Mouse (Mus musculus): Measurements from ENCODE around the gene Mptx1.
"Not testable (repeated sequence)": the region's sequence is repeated elsewhere in the genome, so short reads cannot be mapped to it uniquely, and the experiment has no call there.

Gene Mptx1

DNA sequence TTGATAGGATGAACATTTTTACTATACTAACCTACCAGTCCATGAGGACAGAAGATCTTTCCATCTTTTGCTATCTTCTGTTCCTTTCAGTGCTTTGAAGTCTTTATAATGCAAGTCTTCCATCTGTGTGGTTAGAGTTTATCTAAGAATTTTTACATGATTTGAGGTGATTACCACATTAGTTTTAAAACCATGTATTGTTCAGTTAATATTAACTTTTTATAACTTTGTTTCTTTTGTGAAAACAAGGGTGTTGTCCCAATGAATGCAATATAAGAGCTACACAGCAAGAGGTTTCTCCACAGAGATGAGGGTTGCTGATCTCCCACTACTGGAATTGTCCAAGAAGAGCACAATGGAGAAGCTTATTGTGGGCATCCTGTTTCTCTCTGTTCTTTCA is at the start of gene Mptx1:
Gene Mptx1, plus strand, starts transcription at position 301 of the 400 bp plus-strand sequence.
- no peak for DNase-seq (ENCODE audit: low spot score in 2 of 2)

DNA sequence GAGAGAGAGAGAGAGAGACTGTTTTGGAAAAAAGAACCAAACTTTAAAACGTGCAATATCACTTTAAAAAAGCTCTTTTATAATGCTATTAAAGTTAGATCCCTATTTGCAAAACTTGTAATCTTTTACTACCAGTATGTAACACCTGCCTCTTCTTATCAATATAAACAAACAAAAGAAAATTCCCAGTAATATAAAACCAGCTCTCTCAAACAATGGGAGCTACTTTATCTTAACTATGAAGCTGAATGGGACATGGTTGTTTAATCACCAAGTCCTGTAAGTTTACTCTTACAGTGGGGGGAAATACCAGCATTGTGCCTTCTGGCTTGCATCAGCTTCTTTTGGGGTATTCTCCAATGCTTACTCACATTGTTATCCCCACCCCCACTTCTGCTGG is 27.2 kb upstream of the Mptx1 start:
- no peak for DNase-seq (ENCODE audit: low spot score in 2 of 2)

DNA sequence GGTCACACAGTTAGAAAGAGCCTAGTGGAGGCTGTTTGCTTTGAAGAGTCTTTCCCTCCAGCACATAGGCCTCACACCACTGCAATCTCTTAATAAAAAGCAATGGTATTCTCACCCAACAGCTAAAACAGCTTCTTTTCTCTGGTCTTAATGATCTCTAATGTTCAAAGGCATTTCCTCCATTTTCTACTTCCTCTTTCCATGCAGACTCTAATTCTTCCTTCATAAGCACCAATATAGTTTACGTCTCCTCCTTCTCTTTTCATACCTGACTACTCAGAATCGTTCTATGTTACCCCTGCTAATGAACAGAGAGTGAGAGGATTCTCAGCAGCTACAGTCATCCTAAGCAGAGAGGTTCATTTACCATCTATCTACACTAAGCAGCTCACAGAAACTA is 13.0 kb upstream of the Mptx1 start:
- DNase-seq (ENCODE audit: low spot score in 2 of 2) = no peak

DNA sequence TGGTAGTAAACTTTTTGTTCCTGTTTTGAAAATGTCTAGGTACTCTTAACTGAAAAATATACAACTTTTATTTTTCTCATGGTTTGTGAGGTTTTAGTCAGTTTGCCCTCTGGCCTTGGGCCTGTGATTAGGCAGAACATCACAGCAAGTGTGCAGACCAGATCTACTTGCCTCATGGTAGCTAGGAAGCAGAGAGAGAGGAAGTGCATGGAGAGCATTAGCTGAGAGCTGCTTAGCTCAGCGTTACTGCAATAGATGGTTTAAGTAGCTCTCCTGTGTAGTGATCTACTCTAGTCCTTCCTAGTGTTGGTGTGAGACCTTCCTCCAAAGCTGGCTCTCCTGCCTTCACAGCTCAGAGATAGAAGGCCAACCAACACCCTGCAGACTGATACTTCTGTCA is 23.3 kb downstream of the Mptx1 start:
- DNase-seq (ENCODE audit: low spot score in 2 of 2) = not testable (repeated sequence)

DNA sequence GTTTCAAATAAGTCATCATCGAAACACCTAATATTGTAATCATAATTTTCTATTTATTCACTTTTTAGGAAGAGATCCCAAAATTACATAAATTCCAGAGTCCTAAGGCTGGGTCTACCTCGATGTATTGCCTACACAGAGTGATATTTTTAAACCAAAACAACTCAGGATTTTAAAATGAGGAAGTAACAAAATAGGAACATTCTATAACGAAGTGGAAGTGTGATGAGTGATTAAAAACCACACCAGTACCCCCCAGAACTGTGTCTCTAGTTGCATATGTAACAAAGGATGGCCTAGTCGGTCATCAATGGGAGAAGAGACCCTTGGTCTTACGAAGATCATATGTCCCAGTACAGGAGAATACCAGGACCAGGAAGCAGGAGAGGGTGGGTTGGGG is 24.3 kb downstream of the Mptx1 start:
- DNase-seq (ENCODE audit: low spot score in 2 of 2) = no peak

DNA sequence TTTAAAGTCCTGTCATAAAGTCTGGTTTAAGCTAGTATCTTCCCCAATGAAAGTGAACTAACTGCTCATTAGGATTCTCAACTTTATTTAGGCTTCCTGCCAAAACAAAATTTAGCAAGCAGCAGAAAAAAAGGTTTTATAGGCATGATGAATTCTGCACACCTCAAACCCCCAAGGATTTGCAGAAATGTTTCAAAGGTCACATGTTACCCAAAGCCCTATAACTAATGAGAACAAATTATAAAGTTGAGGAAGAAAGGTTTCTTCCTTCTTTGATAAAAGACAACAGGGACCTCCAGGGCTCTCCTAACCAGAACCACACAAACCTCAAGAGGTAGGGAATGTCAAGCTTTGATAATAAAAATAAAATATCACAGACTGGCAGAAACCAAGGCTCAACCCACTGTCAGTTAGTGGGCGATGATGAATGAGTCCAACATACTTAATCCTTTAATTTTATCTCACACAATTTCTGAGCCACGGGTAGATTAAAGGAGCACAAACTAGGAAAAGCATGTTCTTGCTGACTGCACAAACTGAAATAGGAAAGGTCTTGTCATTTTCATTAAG is 34.6 kb downstream of the Mptx1 start, which contains the start of gene Olfr417:
Gene Olfr417, plus strand, starts transcription at position 241 of the 570 bp plus-strand sequence.
- DNase-seq (ENCODE audit: low spot score in 2 of 2) = no peak

DNA sequence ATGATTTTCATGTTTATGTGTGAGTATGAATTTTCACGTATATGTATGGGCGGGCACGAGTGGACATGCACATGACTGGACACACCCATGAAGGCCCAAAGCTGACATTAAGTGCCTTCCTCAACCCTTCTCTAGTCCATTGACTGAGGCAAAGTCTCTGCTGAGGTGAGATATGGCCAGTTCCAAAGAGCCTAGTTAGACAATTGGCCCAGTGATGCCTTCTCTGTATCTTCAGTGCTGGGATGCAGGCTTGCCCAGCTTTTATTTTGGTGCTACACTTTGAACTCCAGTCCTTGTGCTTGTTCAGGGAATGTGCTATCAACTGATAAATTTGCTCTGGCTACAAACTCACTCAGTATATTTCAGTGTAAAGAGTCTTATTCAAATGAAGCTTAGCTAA is 43.5 kb downstream of the Mptx1 start:
- no peak for DNase-seq (ENCODE audit: low spot score in 2 of 2)

Data from frontal cortex, postnatal 14 days (tissue).